Mouse (Mus musculus): ENCODE results near the gene Fbxo11. TPM values are rescaled to one million over a fixed set of nuclear protein-coding genes. Genes with fewer than 3 reads are reported as not detected.
"Not testable (repeated sequence)": the region's sequence is repeated elsewhere in the genome, so short reads cannot be mapped to it uniquely, and the experiment has no call there.

Fbxo11 gene
- total and polyA plus RNA-seq, 2 experiments from 2014 or later: 27.7 to 48.5 TPM

GRCm38 (mm10) chr17:87957096-87957840 is 107.8 kb downstream of the Fbxo11 start:
- H3K27ac ChIP-seq (ENCODE audit: low read depth, low read length): no peak overlapping the region
- no peaks in the 10 kb centered on the region for H3K36me3 ChIP-seq (ENCODE audit: insufficient read depth, low read length)
- no peaks in the 10 kb centered on the region for H3K27me3 ChIP-seq (ENCODE audit: insufficient read depth, low read length)
- DNase-seq (ENCODE audit: low spot score): no peak
- WGBS: 81% methylated on average over 12 of the region's 12 CpGs
- H3K9me3 ChIP-seq (ENCODE audit: low read length): no peaks in the 10 kb centered on the region
- H3K9ac ChIP-seq (replicated peaks; ENCODE audit: low read length, poor library complexity, severe bottlenecking): no peak overlapping the region
- H3K4me2 ChIP-seq (ENCODE audit: low read depth, low read length, poor library complexity, severe bottlenecking): no peak overlapping the region
- H3K4me1 ChIP-seq (ENCODE audit: insufficient read depth, low read length): no peaks in the 10 kb centered on the region
- no peak for TF ChIP-seq CTCF (IDR thresholded peaks at IDR 0.05)
- H3K4me3 ChIP-seq (ENCODE audit: low read depth, low read length): no peak overlapping the region
- ATAC-seq (ENCODE audit: low FRiP score): no peak

GRCm38 (mm10) chr17:87954618-87955124 is 110.4 kb downstream of the Fbxo11 start:
- not testable (repeated sequence) for H3K4me3 ChIP-seq (ENCODE audit: low read depth, low read length); H3K27me3 ChIP-seq (ENCODE audit: insufficient read depth, low read length); H3K27ac ChIP-seq (ENCODE audit: low read depth, low read length); H3K9ac ChIP-seq (replicated peaks; ENCODE audit: low read length, poor library complexity, severe bottlenecking); ATAC-seq (ENCODE audit: low FRiP score); H3K4me1 ChIP-seq (ENCODE audit: insufficient read depth, low read length); H3K4me2 ChIP-seq (ENCODE audit: low read depth, low read length, poor library complexity, severe bottlenecking); H3K9me3 ChIP-seq (ENCODE audit: low read length); DNase-seq (ENCODE audit: low spot score); H3K36me3 ChIP-seq (ENCODE audit: insufficient read depth, low read length)
- whole genome bisulfite sequencing: 93% methylated on average over 13 of the region's 13 CpGs

- peak; percentile 99 for TF ChIP-seq CTCF (IDR thresholded peaks at IDR 0.05)
- H3K36me3 ChIP-seq (ENCODE audit: insufficient read depth, low read length): no peaks in the 10 kb centered on the region
- ATAC-seq (ENCODE audit: low FRiP score) (0 out of 2 replicates have a peak, but pooled peaks have one; percentile 27), DNase-seq (ENCODE audit: low spot score) (peak; percentile 76)
- H3K27ac ChIP-seq (ENCODE audit: low read depth, low read length): no peak overlapping the region
- no peak overlapping the region for H3K4me2 ChIP-seq (ENCODE audit: low read depth, low read length, poor library complexity, severe bottlenecking)
- H3K9me3 ChIP-seq (ENCODE audit: low read length): no peaks in the 10 kb centered on the region
- no peak overlapping the region for H3K9ac ChIP-seq (replicated peaks; ENCODE audit: low read length, poor library complexity, severe bottlenecking)
- H3K4me1 ChIP-seq (ENCODE audit: insufficient read depth, low read length): no peaks in the 10 kb centered on the region
- no peak overlapping the region for H3K4me3 ChIP-seq (ENCODE audit: low read depth, low read length)
- no peaks in the 10 kb centered on the region for H3K27me3 ChIP-seq (ENCODE audit: insufficient read depth, low read length)
- WGBS: 45% methylated on average over 16 of the region's 16 CpGs
Measured at GRCm38 (mm10) chr17:87948965-87949584, 116.0 kb downstream of the Fbxo11 start.

Other genes with a start within 250 kb of the Fbxo11 start
- gene Rpl36-ps4, start 144.3 kb downstream of the Fbxo11 start, total RNA-seq (2014; rRNA removed): not detected in 2 replicates
- not detected in 2 replicates for gene Rpl36-ps4, start 144.3 kb downstream of the Fbxo11 start, polyA plus RNA-seq (2015; fragmentation: Nextera tagmentation; extraction: Ambion mirVana)
- 20.9 and 21.9 TPM in 2 replicates for gene Msh6, start 90.2 kb downstream of the Fbxo11 start, total RNA-seq (2014; rRNA removed)
- gene Msh6, start 90.2 kb downstream of the Fbxo11 start, polyA plus RNA-seq (2015; fragmentation: Nextera tagmentation; extraction: Ambion mirVana): 17.4 and 17.6 TPM in 2 replicates